Mouse (Mus musculus): ENCODE measurements around the gene Allc. TPM values are rescaled to one million over a fixed set of nuclear protein-coding genes. Genes with fewer than 3 reads are reported as not detected.

Gene Allc
- polyA plus RNA-seq (2014; fragmentation: Illumina TruSeq; extraction: RNeasy Lipid Tissue Mini Kit (QIAGEN cat#74804); ENCODE audit: low read depth, low replicate concordance) = 10.2 TPM

GRCm38 (mm10) chr12:28582423-28582822, at the start of gene Allc:
Gene Allc (minus strand): TSS chr12:28582523.

GRCm38 (mm10) chr12:28623195-28623594, 40.9 kb upstream of the Allc start, which contains the start of gene Colec11:
Gene Colec11 (minus strand): TSS chr12:28623377.

GRCm38 (mm10) chr12:28552299-28552698, 30.0 kb downstream of the Allc start, which contains the start of gene Dcdc2c:
Gene Dcdc2c (minus strand): TSS chr12:28552399.

Other genes with a start within 250 kb of the Allc start
- 0.40 TPM for gene Dcdc2c, start 30.1 kb downstream of the Allc start, polyA plus RNA-seq (2014; fragmentation: Illumina TruSeq; extraction: RNeasy Lipid Tissue Mini Kit (QIAGEN cat#74804); ENCODE audit: low read depth, low replicate concordance)
- gene Colec11, start 40.9 kb upstream of the Allc start, polyA plus RNA-seq (2014; fragmentation: Illumina TruSeq; extraction: RNeasy Lipid Tissue Mini Kit (QIAGEN cat#74804); ENCODE audit: low read depth, low replicate concordance) = 3.1 TPM
- 951 TPM for gene Rps7, start 53.4 kb upstream of the Allc start, polyA plus RNA-seq (2014; fragmentation: Illumina TruSeq; extraction: RNeasy Lipid Tissue Mini Kit (QIAGEN cat#74804); ENCODE audit: low read depth, low replicate concordance)
- gene Rnaseh1, start 67.1 kb upstream of the Allc start, polyA plus RNA-seq (2014; fragmentation: Illumina TruSeq; extraction: RNeasy Lipid Tissue Mini Kit (QIAGEN cat#74804); ENCODE audit: low read depth, low replicate concordance) = 18.3 TPM
- gene Adi1, start 92.7 kb upstream of the Allc start, polyA plus RNA-seq (2014; fragmentation: Illumina TruSeq; extraction: RNeasy Lipid Tissue Mini Kit (QIAGEN cat#74804); ENCODE audit: low read depth, low replicate concordance) = 91.8 TPM
- 25.2 TPM for gene Trappc12, start 167.9 kb upstream of the Allc start, polyA plus RNA-seq (2014; fragmentation: Illumina TruSeq; extraction: RNeasy Lipid Tissue Mini Kit (QIAGEN cat#74804); ENCODE audit: low read depth, low replicate concordance)
- 24.1 TPM for gene Eipr1, start 169.3 kb upstream of the Allc start, polyA plus RNA-seq (2014; fragmentation: Illumina TruSeq; extraction: RNeasy Lipid Tissue Mini Kit (QIAGEN cat#74804); ENCODE audit: low read depth, low replicate concordance)